Mouse (Mus musculus) 3T3-L1 (cell line): ENCODE measurements around the gene Chrdl1.

ENCODE experiments used
- DNase-seq: peaks from one replicate; pipeline ENCODE4 v3.0.0-alpha.2; 2015; ENCODE audit warnings: low read depth, low spot score

The Chrdl1 gene

GRCm38 (mm10) chrX:143393791-143394369, at the start of gene Chrdl1:
Gene Chrdl1 (minus strand): TSS chrX:143394262.
- DNase-seq = no peak

- DNase-seq = no peak
Measured at GRCm38 (mm10) chrX:143442638-143443037, 48.6 kb upstream of the Chrdl1 start.

GRCm38 (mm10) chrX:143404601-143405000, 10.5 kb upstream of the Chrdl1 start:
- no peak for DNase-seq

- peak; percentile 57 for DNase-seq
Measured at GRCm38 (mm10) chrX:143366256-143366959, 27.7 kb downstream of the Chrdl1 start.

- no peak for DNase-seq
Measured at GRCm38 (mm10) chrX:143347227-143347626, 46.8 kb downstream of the Chrdl1 start.

GRCm38 (mm10) chrX:143346739-143347138, 47.3 kb downstream of the Chrdl1 start:
- no peak for DNase-seq

GRCm38 (mm10) chrX:143344509-143345495, 49.3 kb downstream of the Chrdl1 start:
- peak; percentile 87 for DNase-seq

- DNase-seq = peak; percentile 40
Measured at GRCm38 (mm10) chrX:143338156-143338555, 55.9 kb downstream of the Chrdl1 start.

- peak; percentile 31 for DNase-seq
Measured at GRCm38 (mm10) chrX:143337561-143337960, 56.5 kb downstream of the Chrdl1 start.

- peak; percentile 88 for DNase-seq
Measured at GRCm38 (mm10) chrX:143336661-143337060, 57.4 kb downstream of the Chrdl1 start.

GRCm38 (mm10) chrX:143335846-143336245, 58.2 kb downstream of the Chrdl1 start:
- DNase-seq = no peak

- DNase-seq = peak; percentile 43
Measured at GRCm38 (mm10) chrX:143313166-143313565, 80.9 kb downstream of the Chrdl1 start.

- peak; percentile 60 for DNase-seq
Measured at GRCm38 (mm10) chrX:143294726-143295125, 99.3 kb downstream of the Chrdl1 start.

GRCm38 (mm10) chrX:143275202-143275601, 118.9 kb downstream of the Chrdl1 start:
- DNase-seq = peak; percentile 45

- no peak for DNase-seq
Measured at GRCm38 (mm10) chrX:143250709-143251108, 143.4 kb downstream of the Chrdl1 start.
